Mouse (Mus musculus): ENCODE measurements around the gene Cdk10.
"Not testable (repeated sequence)": the region's sequence is repeated elsewhere in the genome, so short reads cannot be mapped to it uniquely, and the experiment has no call there.

The Cdk10 gene

GRCm38 (mm10) chr8:123233760-123234159 lies 9.1 kb downstream of the Cdk10 start:
- peak; percentile 92 for DNase-seq

GRCm38 (mm10) chr8:123234918-123235519 lies 10.4 kb downstream of the Cdk10 start:
- DNase-seq = peak; percentile 94

- DNase-seq = peak; percentile 99
These were observed 11.2 kb downstream of the Cdk10 start, which contains the start of gene Spata2l for GRCm38 (mm10) chr8:123235520-123236497. Gene Spata2l, minus strand, starts transcription at chr8:123236233.

- no peak for DNase-seq
These were observed 14.8 kb downstream of the Cdk10 start for GRCm38 (mm10) chr8:123239398-123239797.

- peak; percentile 95 for DNase-seq
These were observed 17.7 kb downstream of the Cdk10 start for GRCm38 (mm10) chr8:123242107-123242923.

- no peak for DNase-seq
These were observed 18.4 kb downstream of the Cdk10 start for GRCm38 (mm10) chr8:123243053-123243452.

- no peak for DNase-seq
These were observed 19.7 kb downstream of the Cdk10 start for GRCm38 (mm10) chr8:123244382-123244781.

- DNase-seq = no peak
These were observed 20.9 kb downstream of the Cdk10 start for GRCm38 (mm10) chr8:123245543-123245942.

GRCm38 (mm10) chr8:123247748-123248147 lies 23.1 kb downstream of the Cdk10 start:
- DNase-seq = peak; percentile 92

- peak; percentile 96 for DNase-seq
These were observed 24.0 kb downstream of the Cdk10 start for GRCm38 (mm10) chr8:123248596-123248995.

GRCm38 (mm10) chr8:123250940-123251339 lies 26.3 kb downstream of the Cdk10 start:
- DNase-seq = no peak

GRCm38 (mm10) chr8:123252925-123253324 lies 28.3 kb downstream of the Cdk10 start:
- no peak for DNase-seq

GRCm38 (mm10) chr8:123253451-123254098 lies 28.9 kb downstream of the Cdk10 start:
- no peak for DNase-seq

GRCm38 (mm10) chr8:123254099-123254885 lies 29.6 kb downstream of the Cdk10 start, which contains the start of the genes Zfp276 and Vps9d1:
Gene Zfp276, plus strand, starts transcription at chr8:123254195.
Gene Vps9d1, minus strand, starts transcription at chr8:123254348.
- DNase-seq = peak; percentile 98

GRCm38 (mm10) chr8:123255170-123255569 lies 30.5 kb downstream of the Cdk10 start:
- DNase-seq = no peak

- no peak for DNase-seq
These were observed 32.5 kb downstream of the Cdk10 start for GRCm38 (mm10) chr8:123257114-123257513.

GRCm38 (mm10) chr8:123257593-123257992 lies 33.0 kb downstream of the Cdk10 start:
- DNase-seq = not testable (repeated sequence)

GRCm38 (mm10) chr8:123267926-123268656 lies 43.4 kb downstream of the Cdk10 start:
- no peak for DNase-seq

- DNase-seq = no peak
These were observed 46.5 kb downstream of the Cdk10 start for GRCm38 (mm10) chr8:123271147-123271546.

- DNase-seq = no peak
These were observed 47.3 kb downstream of the Cdk10 start for GRCm38 (mm10) chr8:123271901-123272300.

GRCm38 (mm10) chr8:123274447-123274846 lies 49.8 kb downstream of the Cdk10 start:
- no peak for DNase-seq
